Comparison of ENCODE assay signal across 10 mouse cellular contexts in genomic region chr7:18884745-18885422, GRCm38 (mm10). TPM values are rescaled to one million over a fixed set of nuclear protein-coding genes. Genes with fewer than 3 reads are reported as not detected.
DNase-seq lines count a peak whose midpoint lies in the region; ATAC-seq and TF ChIP-seq lines count a peak whose summit lies in the region.
"Had no signal": no experiment of that assay in that cellular context is flagged by ENCODE, and none has a peak within 500 bp of the region (broad histone marks: within the 10 kb centered on the region; RNA-seq: fewer than 3 reads in every experiment).

No protein-coding gene starts in this region.

- no peak overlapping the region for H3K4me3 ChIP-seq in gastrocnemius, adult 2 months
- H3K4me3 ChIP-seq in lung, embryonic 14.5 days (ENCODE audit: low read depth, low read length), result no peak overlapping the region
- no peak overlapping the region for H3K4me3 ChIP-seq in midbrain, postnatal 0 days (ENCODE audit: low read depth, low read length)

- ATAC-seq in lung, embryonic 14.5 days (ENCODE audit: insufficient read depth), result peak; percentile 33; the same call in 1 of the 2 replicates
- peak; percentile 50 for ATAC-seq in common myeloid progenitor, adult 5-6 weeks (replicated peaks; ENCODE audit: low read depth, poor library complexity, severe bottlenecking)
- no peak for ATAC-seq in midbrain, postnatal 0 days (ENCODE audit: low FRiP score)

- no peak for DNase-seq in gastrocnemius, adult 2 months
- no peak for DNase-seq in gastrocnemius, postnatal 10 days
- DNase-seq in lung, embryonic 14.5 days, result no peak
- no peak for DNase-seq in lung, postnatal 25 days (ENCODE audit: low spot score)
- DNase-seq in midbrain, postnatal 0 days (ENCODE audit: low spot score), result no peak
- no peak for DNase-seq in urinary bladder, postnatal 14 days (ENCODE audit: low spot score)
- no peak for DNase-seq in ovary, postnatal 36 days (ENCODE audit: low spot score)
- DNase-seq: layer of hippocampus, adult 9-11 months had no signal

- no peak overlapping the region for H3K4me2 ChIP-seq in lung, embryonic 14.5 days
- 0 out of 2 replicates have a peak overlapping the region, but pooled peaks have one; percentile 4 for H3K4me2 ChIP-seq in midbrain, postnatal 0 days (ENCODE audit: low read depth, low read length, poor library complexity, severe bottlenecking)

- 50% methylated on average over 13 of the region's 13 CpGs for WGBS in lung, embryonic 14.5 days
- 69% methylated on average over 13 of the region's 13 CpGs for whole genome bisulfite sequencing in midbrain, postnatal 0 days

- H3K9ac ChIP-seq in lung, embryonic 14.5 days, result no peak overlapping the region; the same call in 1 of the 2 replicates
- H3K9ac ChIP-seq in midbrain, postnatal 0 days (replicated peaks; ENCODE audit: low read length, poor library complexity, severe bottlenecking), result 0 out of 2 replicates have a peak overlapping the region, but pooled peaks have one; percentile 13
- H3K9ac ChIP-seq: liver, embryonic 14.5 days had no signal

- no peaks in the 10 kb centered on the region for H3K4me1 ChIP-seq in lung, embryonic 14.5 days (ENCODE audit: insufficient read depth)
- H3K4me1 ChIP-seq in midbrain, postnatal 0 days (ENCODE audit: insufficient read depth, low read length), result no peaks in the 10 kb centered on the region

- H3K27me3 ChIP-seq in lung, embryonic 14.5 days (ENCODE audit: insufficient read depth, low read length), result no peaks in the 10 kb centered on the region
- H3K27me3 ChIP-seq in midbrain, postnatal 0 days (ENCODE audit: insufficient read depth, low read length), result no peaks in the 10 kb centered on the region

- intact Hi-C loops in gastrocnemius, adult 2 months (cut with DNase I), result no loop called here

- peak overlapping the region; percentile 46 for H3K27ac ChIP-seq in gastrocnemius, adult 2 months
- peak overlapping the region; percentile 12; the same call in 1 of the 2 replicates for H3K27ac ChIP-seq in lung, embryonic 14.5 days (ENCODE audit: low read depth)
- no peak overlapping the region for H3K27ac ChIP-seq in midbrain, postnatal 0 days (ENCODE audit: low read depth, low read length)
- H3K27ac ChIP-seq: liver, embryonic 14.5 days had no signal

- TF ChIP-seq CTCF in gastrocnemius, adult 2 months (IDR thresholded peaks at IDR 0.05), result no peak
- no peak for TF ChIP-seq CTCF in lung, embryonic 14.5 days (IDR thresholded peaks at IDR 0.05; ENCODE audit: low read depth)
- TF ChIP-seq CTCF in midbrain, postnatal 0 days (IDR thresholded peaks at IDR 0.05), result no peak

- H3K36me3 ChIP-seq in lung, embryonic 14.5 days (ENCODE audit: insufficient read depth), result 0 out of 2 replicates have a peak, but pooled peaks cover 2% of the 10 kb centered on the region
- no peaks in the 10 kb centered on the region for H3K36me3 ChIP-seq in midbrain, postnatal 0 days (ENCODE audit: insufficient read depth, low read length)

- H3K9me3 ChIP-seq in lung, embryonic 14.5 days (ENCODE audit: low read depth, low read length), result no peaks in the 10 kb centered on the region
- no peaks in the 10 kb centered on the region for H3K9me3 ChIP-seq in midbrain, postnatal 0 days (ENCODE audit: low read length)

RNA-seq across cellular contexts. Expression of gene Pglyrp1, which starts 13.8 kb away (rescaled TPM):
- total RNA-seq in gastrocnemius, adult 2 months (2021), result not detected
- total RNA-seq in gastrocnemius, postnatal 10 days (2021), result 1 to 10 TPM in 1 of 2 experiments, under 1 TPM in 1; 0.73 to 3.7 TPM
- 2.5 and 2.6 TPM in 2 replicates for polyA plus RNA-seq in lung, embryonic 14.5 days (2014; fragmentation: Nextera tagmentation; extraction: Ambion mirVana)
- 2.2 and 10.0 TPM in 2 replicates for total RNA-seq in common myeloid progenitor, adult 5-6 weeks (2017)
- total RNA-seq in midbrain, postnatal 0 days (2014; rRNA removed), result 17.3 and 18.2 TPM in 2 replicates
- polyA plus RNA-seq in midbrain, postnatal 0 days (2015; fragmentation: Nextera tagmentation; extraction: Ambion mirVana), result 26.8 and 27.1 TPM in 2 replicates

RNA-seq across cellular contexts. Expression of gene Ccdc61, which starts 25.3 kb away (rescaled TPM):
- total RNA-seq in gastrocnemius, adult 2 months (2021), result 1 to 10 TPM; 4.1 to 5.6 TPM
- total RNA-seq in gastrocnemius, postnatal 10 days (2021), result 1 to 10 TPM; 5.9 to 9.4 TPM
- polyA plus RNA-seq in lung, embryonic 14.5 days (2014; fragmentation: Nextera tagmentation; extraction: Ambion mirVana), result 20.4 and 24.7 TPM in 2 replicates
- total RNA-seq in common myeloid progenitor, adult 5-6 weeks (2017), result 16.5 and 19.8 TPM in 2 replicates
- 21.3 and 25.5 TPM in 2 replicates for total RNA-seq in midbrain, postnatal 0 days (2014; rRNA removed)
- 29.5 and 35.2 TPM in 2 replicates for polyA plus RNA-seq in midbrain, postnatal 0 days (2015; fragmentation: Nextera tagmentation; extraction: Ambion mirVana)

RNA-seq across cellular contexts. Expression of gene Nova2, which starts 40.8 kb away (rescaled TPM):
- total RNA-seq in gastrocnemius, adult 2 months (2021), result 1 to 10 TPM; 1.6 to 2.1 TPM
- 1 to 10 TPM; 2.9 to 4.1 TPM for total RNA-seq in gastrocnemius, postnatal 10 days (2021)
- 1.2 TPM in 2 replicates for polyA plus RNA-seq in lung, embryonic 14.5 days (2014; fragmentation: Nextera tagmentation; extraction: Ambion mirVana)
- total RNA-seq in common myeloid progenitor, adult 5-6 weeks (2017), result 0.14 TPM in 1 of 2 replicates, not detected in the other
- total RNA-seq in midbrain, postnatal 0 days (2014; rRNA removed), result 20.9 and 26.5 TPM in 2 replicates
- polyA plus RNA-seq in midbrain, postnatal 0 days (2015; fragmentation: Nextera tagmentation; extraction: Ambion mirVana), result 8.7 and 10.1 TPM in 2 replicates

RNA-seq across cellular contexts. Expression of gene Mill2, which starts 45.1 kb away (rescaled TPM):
- total RNA-seq in gastrocnemius, adult 2 months (2021), result 1 to 10 TPM; 2.4 to 4.0 TPM
- 1 to 10 TPM; 3.1 to 3.6 TPM for total RNA-seq in gastrocnemius, postnatal 10 days (2021)
- 0.81 and 0.92 TPM in 2 replicates for polyA plus RNA-seq in lung, embryonic 14.5 days (2014; fragmentation: Nextera tagmentation; extraction: Ambion mirVana)
- total RNA-seq in common myeloid progenitor, adult 5-6 weeks (2017), result 0.37 and 0.49 TPM in 2 replicates
- total RNA-seq in midbrain, postnatal 0 days (2014; rRNA removed), result 2.0 and 3.3 TPM in 2 replicates
- polyA plus RNA-seq in midbrain, postnatal 0 days (2015; fragmentation: Nextera tagmentation; extraction: Ambion mirVana), result 0.64 and 0.93 TPM in 2 replicates
